Mouse (Mus musculus) frontal cortex, postnatal 25 days (tissue): ENCODE measurements around the gene Ap3b1.
A peak's percentile ranks its signal among the peaks of the same experiment; 100 is the strongest.

Source experiments
- DNase-seq, 2 experiments: peaks; one replicate each; pipeline ENCODE4 v3.0.0; 2022; ENCODE audit warnings: low spot score in 2 of 2

The Ap3b1 gene

DNA sequence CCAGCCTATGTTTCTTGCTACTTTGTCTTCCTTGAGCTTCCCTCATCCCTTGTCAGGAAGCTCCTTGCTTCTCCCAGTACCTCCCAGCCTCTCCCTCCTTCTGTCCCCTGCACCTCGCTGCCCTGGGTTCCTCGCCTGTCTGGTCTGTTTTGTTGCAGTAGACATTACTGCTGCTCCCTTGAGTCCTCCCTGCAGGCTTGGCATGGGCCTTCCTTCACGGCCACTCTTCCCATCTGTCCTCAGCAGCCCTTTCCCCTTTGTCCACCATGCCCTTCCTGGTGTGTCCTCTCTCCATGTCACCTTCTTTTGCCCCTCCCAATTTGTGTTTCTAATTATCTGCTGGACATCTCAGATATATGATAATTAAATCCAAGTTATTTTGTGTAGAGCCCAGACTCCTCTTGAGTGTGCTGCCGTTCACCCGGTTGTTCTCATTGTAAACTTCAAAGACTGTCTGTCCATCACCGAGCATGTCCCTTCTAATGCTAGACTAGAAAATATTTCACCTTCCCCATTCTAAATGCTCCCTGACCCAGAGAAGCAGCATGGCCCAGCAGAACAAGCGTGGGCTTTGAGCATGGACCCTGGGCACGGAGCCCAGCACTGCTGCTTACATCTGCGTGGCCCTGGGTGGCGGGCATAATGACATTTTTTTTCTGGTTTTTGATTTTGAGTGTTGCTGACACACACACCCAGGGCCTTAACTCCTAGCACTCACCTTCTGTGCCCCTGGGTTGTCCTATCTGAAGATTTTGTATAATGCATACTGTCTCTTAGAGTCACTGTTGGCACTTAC lies 181.3 kb downstream of the Ap3b1 start:
- DNase-seq: no peak

DNA sequence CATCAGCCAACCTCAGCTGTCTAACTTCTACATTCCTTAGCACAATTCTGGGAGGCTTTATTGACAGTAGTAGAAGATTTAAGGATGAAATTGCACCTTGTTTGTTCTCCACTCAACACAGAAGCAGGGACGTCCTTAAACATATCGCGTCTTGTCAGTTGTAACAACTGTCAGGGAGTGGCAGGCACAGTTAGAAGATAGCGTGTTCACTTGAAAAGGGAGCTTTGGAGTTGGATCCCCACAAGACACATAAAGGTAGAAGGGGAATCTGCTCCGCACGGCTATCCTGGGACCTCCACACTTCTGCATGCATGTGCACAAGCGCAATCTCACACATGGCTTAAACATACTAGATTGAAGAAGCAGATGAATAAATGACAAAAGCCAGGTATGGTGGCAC lies 183.3 kb downstream of the Ap3b1 start:
- no peak for DNase-seq

DNA sequence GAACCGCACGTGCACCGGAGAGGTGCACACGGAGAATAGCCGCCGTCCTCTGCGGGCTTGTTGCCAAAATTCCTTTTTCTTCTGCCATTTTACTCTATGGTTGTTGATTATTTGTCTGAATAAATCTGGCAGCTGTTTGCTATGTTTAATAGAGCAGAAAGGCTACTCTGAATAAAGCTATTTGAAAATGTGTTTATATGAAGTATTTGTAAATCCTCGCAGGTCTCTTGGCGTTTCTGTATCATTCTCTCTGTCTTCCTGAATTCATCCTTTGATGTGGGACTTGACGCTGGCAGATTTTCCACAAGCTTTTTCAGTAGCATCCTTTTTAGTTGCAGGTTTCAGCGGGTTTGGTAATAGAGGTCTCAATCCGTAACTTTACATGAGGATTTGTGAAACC lies 185.5 kb downstream of the Ap3b1 start:
- no peak for DNase-seq

DNA sequence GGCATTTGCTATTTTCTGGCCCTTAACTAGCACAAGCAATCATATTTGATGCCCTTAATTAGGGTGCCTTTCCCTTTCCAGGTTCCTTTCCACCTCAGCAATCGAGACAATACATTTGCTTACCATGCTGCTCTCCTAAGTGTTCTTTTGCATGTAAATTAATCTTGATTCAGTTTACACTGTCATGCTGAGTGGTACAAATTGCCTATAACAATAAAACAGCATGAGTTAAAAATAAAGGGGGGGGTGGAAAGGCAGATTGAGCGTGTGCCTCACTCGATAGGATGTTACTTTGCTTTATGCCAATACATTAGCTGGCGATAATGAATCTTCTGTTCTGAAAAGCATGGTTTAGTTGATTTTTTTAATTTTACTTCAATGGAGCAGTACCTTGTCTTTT lies 187.0 kb downstream of the Ap3b1 start:
- DNase-seq: no peak

DNA sequence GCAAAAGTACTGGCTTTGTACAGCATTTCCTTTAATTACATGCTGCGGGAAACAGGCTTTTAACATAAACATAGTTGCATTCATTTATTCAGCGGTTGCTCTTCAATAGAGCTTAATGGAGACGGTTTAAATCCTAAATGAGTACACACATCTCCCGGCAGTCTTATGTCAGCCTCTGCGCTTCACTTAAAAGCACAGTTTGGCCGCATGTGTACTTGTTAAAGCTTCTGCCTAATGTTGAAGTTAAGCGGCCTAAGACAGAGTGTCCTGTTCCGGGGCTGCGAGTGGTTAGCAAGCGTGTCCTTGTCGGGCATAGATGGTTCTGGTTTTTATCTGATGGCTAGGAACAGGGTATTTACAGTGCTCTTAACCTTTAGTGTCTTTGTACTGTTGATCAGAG lies 187.5 kb downstream of the Ap3b1 start:
- no peak for DNase-seq

DNA sequence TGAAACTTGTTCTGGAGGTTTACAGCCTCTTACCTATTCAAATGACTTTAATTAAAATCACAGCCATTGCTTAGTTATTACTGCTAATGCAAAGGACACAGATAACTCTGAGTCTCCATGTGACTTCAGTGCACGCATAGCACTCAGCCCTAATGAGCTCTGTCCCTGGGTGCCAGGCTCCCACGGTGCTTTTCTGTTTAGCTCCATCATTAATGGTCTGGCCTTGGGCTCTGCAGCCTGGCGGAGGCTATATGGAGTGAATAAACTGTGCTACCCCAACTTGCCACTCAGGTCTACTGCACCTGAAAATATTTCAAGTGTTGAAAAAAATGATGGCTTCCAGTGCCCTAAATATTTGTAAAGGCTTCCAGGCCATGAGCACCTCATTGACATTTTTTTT lies 190.8 kb downstream of the Ap3b1 start:
- no peak for DNase-seq

DNA sequence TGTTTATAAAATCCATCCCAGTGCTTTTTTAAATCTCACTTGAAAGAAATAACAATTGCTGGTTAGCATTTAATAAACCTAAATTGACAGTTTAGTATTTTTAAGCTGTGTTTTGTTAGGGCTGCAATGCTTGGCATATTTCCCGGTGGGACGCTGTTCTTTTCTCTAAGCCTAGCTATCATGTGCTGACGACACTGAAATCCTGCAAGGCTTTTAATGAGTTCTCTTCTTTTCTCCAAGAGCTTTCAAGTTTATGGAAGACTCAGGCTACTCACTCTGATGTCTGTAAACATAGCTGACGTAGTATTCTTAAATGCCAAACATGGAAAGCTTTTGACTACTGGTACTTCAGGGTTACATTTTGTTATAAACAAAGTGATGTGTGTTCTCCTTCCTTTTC lies 191.3 kb downstream of the Ap3b1 start:
- DNase-seq: no peak

DNA sequence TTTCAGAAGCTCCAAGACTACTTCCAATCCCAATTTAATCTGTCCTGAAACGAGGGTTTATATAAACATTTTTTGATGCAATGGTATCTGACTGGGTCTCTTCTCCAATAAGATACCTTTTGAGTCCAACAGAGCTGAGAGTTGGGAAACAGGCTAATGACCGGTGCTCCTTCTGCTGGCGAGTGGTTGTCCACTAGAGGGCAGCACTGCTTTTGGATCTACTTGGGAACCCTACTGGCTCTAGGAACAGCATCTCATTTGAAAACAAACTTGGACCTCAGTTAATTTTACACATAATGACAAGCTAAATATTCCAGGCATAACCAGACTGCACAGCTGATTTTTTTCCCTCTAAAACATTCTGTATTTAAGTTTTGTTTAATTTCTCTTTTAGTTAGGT lies 201.3 kb downstream of the Ap3b1 start:
- DNase-seq: peak; percentile 61 to 77

DNA sequence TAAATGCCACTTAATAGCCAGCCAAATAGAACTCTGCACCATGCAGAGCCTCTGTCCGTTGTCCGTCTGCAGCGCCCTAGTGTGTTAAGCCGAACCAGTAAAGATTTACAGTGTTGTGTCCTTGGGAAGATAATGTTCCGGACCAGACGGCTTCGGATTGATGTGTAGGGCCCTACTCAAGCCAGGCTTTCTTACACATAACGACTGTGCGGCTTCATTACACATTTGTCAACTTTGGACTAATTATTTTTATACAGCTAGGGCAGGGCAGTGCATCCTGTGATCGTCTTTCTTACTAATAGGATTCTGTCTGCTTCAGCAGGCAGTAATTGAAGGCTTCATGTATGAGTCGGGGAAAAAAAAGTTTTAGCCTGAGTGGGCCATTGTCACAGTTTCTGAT lies 202.1 kb downstream of the Ap3b1 start:
- DNase-seq: no peak

DNA sequence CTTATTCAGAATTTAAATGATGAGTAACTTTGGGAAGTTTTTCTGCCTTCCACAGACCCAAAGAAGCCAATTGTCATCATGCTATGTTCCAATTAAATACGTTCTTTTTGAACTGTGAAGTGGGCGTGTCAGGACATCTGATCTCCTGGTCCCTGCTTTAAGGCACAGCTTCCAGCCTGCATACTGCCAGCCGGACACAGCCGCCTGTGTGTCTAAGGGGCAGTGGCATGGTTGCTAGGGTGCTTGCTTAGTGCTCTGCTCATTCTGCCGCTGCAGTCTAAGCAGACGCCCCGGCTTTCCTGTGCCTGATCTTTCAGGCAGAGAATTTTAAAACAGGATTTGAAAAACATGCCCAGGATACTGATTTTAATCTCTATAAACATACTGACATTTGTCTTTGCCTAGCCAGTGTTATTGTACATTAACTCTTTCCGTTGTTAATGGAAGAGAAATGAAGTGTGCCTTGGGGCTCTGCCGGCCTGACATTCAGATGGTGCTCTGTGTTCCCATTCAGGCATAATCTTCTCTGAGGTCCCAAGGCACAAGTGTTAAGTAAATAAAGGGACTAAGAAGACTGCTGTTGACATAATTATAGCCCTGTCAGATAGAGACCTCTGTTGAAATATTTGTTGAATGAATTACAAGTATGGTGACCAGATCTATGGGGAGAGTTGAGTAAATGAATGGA lies 204.0 kb downstream of the Ap3b1 start:
- no peak for DNase-seq

DNA sequence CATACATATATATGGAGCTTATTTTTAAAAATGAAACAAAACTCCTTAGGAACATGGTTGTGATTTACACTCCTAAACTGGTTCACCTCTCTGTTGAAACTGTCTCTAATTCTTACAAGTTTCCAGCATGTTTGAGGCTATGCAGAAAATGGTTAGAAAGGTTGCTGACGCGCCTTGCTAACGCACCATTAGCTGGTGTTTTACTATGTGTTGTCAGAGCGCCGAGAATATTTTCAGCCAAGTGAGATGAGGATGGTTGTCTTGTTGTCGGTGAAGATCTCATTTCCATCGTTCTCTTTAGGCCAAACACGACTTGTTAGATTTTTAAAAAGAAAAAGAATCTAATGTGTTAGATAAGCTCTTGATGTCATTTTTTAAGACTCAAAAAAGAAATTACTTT lies 205.1 kb downstream of the Ap3b1 start:
- DNase-seq: no peak

DNA sequence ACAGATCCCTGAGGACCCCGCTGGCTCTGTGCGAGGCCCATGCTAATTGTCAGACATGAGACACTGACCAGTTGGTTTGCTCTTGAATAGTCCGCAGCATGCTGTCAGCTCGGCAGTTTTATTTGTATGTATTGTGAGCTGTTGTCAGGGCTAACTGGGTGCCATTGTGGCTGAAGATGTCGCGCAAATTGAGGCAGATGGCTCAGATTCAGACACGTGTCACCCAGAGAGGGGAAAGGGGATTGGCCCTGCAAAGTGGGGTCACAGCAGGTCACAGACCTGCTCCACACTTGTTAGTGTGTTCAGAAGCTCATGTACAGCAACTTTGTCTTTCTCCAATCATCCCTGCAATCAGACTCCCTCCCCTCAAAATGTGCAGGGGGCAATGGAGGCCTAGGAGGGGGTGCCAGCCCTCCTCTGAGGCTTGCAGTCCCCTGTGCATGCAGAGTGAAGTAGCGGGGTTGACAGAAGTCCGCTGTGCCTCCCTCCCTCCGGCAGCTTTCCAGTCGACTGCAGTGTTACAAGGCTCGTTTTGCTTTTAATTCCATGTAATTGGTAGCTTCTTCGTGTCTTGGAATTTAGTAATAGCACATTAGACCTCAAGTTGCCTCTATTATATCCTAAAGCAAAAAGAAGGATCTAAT lies 205.7 kb downstream of the Ap3b1 start:
- DNase-seq: no peak

DNA sequence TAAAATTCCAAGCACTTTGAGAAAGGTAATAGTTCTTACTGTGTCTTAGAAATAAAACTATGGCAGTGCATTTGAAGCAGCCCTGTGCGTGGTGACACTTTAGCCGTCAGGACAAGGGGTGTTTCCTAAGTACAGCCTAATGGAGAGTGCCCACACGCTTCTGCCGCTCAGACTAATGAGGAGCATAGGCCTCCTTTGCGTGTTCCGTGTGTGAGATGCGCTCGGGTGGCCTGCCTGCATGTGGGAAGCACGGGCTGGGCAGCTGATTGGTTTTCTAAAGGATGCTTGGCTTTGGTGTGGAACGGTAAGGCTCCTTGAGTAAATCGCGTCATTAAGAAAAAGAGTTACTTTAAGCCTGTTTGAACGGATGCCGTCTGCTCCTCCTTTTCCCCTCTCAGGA lies 206.4 kb downstream of the Ap3b1 start:
- DNase-seq: no peak

DNA sequence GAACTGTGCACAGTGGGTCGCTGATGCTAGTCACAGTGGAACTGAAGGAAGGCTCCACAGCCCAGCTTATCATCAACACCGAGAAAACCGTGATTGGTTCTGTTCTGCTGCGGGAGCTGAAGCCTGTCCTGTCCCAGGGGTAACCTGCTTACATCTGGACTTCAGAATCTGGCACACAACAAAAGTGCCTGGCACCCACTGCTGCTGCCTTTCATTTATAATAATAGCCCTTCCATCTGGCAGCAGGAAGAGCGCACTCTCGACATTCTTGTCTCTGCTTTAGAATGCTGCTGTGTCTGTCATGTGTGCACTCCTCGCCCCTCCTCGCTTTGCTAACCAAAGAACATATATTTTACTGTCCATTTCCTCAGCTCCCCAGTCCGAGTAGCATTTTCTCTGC lies 206.9 kb downstream of the Ap3b1 start:
- no peak for DNase-seq

DNA sequence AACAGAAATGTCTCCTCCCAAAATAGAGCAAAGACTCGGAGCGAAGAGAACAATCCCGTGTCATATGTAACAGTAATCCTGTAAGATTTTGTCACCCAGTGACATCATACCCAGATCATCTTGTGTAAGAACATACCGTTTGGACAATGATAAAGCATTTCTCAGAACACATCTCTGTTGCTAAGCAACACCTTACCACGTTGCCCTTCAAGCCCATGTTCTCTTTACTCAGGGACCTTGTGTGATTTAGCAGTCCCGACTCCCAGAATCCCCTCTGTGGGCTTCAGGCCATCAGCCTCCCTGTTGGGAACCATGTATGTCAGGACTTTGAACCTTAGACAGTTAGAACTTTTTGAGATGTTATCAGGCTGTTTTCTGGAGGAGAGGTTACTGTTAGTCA lies 209.0 kb downstream of the Ap3b1 start:
- no peak for DNase-seq

DNA sequence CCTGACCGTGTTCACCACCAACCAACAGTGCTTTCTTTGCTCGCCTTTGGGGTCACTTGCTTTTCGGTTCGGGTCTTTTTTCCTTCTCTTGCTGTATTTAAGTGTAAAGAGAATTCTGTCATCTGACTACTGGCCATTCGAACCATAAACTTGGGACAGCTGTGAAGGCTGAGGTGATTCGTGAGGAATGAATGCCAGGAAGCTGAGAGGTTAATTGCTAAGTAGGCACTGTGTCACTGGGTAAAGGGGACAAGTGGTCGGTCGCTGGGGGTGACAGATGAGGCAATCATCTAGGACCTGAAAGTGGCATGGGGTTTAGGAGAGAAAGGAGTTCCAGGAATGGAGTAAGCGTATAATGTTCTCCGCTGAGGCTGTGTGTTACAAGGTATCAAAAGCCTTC lies 212.2 kb downstream of the Ap3b1 start:
- DNase-seq: no peak

DNA sequence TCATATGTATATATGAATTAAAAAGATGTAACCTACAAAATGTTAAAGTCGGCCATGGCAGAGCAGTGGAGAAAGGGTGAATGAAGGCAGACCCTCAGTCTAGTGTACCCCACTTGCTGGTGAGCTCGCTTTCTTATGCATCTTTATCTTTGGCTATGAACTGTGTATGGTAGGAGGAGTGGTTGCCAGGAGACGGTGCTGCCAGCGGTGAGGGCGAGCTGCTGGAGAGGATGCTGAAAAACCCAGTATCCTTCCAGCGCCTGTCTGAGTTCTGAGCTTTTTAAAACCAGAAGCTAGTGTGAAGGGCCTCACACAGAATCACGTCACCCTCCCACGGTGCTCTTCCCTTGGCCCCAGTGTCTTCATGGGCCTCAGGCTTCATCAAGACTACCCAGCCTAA lies 214.6 kb downstream of the Ap3b1 start:
- peak in 1 of 2 experiments; percentile 48 for DNase-seq

DNA sequence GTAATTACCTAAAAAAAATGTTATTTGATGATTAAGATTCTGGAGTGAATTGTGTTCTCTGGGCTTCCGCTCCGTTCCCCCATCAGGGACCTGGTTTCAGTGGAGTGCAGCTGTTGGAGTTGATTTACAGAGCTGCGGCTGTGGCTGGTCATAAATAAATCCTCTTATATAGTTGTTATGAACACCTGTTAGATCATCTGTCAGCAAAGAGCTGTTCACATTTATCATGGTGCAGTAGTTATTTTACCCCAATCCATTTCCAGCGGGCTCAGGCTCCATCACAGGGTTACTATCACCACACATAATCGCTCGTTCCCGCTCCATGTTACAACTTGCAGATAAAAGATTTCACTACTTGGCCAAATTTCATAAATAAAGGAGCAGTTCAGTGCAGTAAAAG lies 215.1 kb downstream of the Ap3b1 start:
- DNase-seq: no peak

DNA sequence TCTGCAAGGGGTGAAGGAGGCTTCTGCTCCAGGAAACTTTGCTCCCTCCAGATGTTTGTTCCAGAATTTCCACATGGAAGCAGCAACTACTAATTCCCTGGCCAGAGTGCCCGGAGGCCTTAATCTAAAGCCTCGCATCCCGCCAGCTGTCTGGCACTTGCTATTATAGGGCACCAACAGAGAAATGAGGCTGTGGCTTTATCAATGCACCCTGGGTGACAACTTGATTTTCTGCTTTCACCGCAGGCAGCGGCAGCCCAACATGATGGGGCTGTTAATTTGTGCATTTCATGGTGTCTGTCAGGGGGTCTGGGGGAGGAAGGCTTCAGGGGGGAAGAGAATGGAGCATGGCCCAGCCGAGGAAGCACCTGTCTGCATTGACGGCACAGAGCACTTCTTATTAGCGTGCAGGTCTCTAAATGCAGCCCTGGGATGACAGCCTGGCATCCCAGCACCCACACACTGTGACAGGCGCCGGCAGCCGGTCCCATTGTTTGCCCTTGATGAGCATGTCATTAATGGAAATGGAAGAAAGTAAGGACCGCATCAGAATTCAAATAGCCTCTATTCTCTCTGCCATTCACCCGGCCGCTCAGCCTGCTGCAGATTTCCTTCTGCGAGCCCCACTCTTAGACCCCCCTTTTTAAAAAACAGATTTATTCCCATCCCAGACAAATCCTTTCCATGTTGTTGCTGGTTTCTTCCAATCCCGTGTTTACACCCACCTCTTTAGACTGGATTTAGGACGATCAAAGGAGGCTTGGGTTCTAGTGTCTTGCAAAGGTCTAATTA lies 217.0 kb downstream of the Ap3b1 start:
- DNase-seq: no peak

DNA sequence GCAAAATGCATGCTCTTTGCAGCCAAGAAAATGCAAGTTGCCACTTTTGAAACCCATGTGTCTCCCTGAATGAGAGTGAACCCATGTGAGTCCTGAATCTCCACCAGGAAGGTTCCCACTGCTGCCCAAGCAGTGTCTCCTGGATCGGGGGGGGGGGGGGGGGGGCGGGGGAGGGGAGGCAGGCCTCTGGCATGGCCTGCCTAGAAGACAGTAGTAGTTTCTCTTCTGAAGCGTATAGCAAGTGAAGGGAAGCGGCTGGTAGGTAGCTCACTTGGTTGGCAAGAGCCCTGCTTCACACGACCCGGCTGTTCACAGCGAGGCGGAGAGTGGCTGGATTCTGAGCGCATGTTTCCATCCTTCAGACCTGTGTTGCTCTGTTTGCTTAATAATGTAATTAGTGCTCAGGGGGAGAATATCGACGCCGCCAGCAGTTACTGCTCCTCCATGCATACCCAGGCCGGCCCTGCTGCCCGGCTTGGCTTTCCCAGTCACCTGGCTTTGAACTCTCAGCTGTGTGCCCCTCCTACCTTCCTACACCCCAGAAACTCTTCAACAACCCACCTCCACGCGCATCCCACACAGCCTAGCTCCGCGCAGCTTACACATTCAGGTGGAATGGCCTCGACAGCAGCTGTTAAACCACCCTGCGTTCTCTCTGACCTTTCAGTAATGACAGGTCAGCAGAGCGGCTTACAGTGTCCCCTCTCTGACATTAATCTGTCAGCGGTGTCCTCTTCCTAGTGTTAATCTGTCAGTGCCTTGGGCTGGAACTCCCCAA lies 217.8 kb downstream of the Ap3b1 start:
- DNase-seq: no peak

DNA sequence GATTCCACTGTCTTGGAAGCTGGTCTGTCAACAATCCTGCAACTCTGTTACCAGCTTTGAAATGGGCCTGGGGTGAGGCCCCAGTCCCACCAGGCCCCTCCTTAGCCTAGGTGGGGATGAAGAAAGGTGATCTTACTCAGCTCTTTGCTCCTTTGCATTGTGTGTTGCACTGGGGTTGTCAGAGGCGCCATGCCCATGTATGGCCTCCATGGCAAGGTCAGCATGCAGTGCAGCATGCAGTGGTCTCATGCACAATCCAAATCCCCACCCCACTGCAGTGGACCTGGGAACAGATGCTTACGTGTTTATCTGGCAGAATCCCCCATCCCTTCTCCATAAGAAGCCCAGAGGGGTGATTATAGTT lies 218.4 kb downstream of the Ap3b1 start:
- no peak for DNase-seq

DNA sequence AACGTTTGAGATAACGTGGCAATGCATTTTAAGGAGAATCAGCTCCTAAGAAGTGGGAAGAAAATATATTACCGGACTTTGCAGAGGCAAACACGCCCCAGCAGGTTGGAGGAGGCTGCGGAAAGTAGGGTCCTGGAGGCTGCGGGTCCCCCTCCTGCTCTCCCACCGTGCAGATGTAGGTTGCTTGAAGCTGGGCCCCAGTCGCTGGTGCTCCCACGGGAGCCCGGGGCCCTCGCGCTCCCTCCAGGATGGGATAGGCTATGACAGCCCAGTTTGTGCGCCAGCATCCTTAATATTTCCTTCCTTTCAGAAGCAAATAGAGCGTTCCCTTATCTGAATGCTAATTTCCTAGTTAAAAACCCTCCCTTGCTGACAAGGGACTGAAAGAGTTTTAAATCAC lies 236.5 kb downstream of the Ap3b1 start:
- DNase-seq: no peak
